Mouse (Mus musculus) ES-E14 (cell line): ENCODE data around the gene Gal3st4.

Experiments used
- CHD2 ChIP-seq: IDR thresholded peaks from 2 replicates; pipeline ENCODE4 v1.6.1; 2014; ENCODE audit warnings: mild to moderate bottlenecking, low read depth, low read length, inconsistent platforms
- HCFC1 ChIP-seq: IDR thresholded peaks from 2 replicates; pipeline ENCODE4 v1.6.1; 2012; ENCODE audit warnings: low read length, inconsistent platforms, borderline replicate concordance; ENCODE audit not compliant: insufficient read depth
- MAFK ChIP-seq: IDR thresholded peaks from 2 replicates; pipeline ENCODE4 v1.6.1; 2014; ENCODE audit warnings: mild to moderate bottlenecking, low read depth, low read length, inconsistent platforms; ENCODE audit not compliant: insufficient read depth
- ZC3H11A ChIP-seq: IDR thresholded peaks from 2 replicates; pipeline ENCODE4 v1.6.1; 2012; ENCODE audit warnings: low read depth, mild to moderate bottlenecking, inconsistent platforms, low read length, borderline replicate concordance
- ZNF384 ChIP-seq: IDR thresholded peaks from 2 replicates; pipeline ENCODE4 v1.6.1; 2012; ENCODE audit warnings: low read depth, low read length, inconsistent platforms

DNA sequence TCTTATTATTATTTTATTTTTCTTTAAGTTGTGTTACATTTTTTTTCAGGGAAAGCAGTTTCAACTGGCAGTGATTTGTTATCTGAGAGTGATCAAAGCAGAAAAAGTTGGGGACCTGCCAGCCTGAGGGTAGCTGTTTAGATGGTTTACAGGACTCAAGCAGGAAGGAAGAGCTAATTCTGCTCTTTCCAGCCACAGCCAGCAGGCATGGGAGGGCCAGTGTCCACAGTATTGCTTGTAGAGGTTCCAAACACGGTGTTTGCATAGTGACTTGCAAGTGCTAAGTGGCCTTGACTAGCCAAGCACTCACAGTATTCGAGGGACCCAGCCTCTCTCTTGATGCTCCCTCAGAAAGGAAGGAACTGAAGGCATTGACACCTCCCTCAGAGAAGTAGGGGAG lies 31.1 kb downstream of the Gal3st4 start:
- TF ChIP-seq HCFC1 (no peak), ZNF384 (no peak), MAFK (no peak), ZC3H11A (no peak), CHD2 (no peak)
